Mouse (Mus musculus): ENCODE data around the gene Gm47959.

Gene Gm47959

GRCm38 (mm10) chr1:83034509-83034908, 34.2 kb downstream of the Gm47959 start:
- DNase-seq: no peak

- no peak for DNase-seq
These were observed 36.7 kb downstream of the Gm47959 start for GRCm38 (mm10) chr1:83036892-83037667.

GRCm38 (mm10) chr1:83038109-83038672, 37.8 kb downstream of the Gm47959 start, which contains the start of gene Slc19a3:
Gene Slc19a3 (minus strand): TSS chr1:83038448.
- peak; percentile 61 to 71 for DNase-seq

- no peak for DNase-seq
These were observed 38.7 kb downstream of the Gm47959 start for GRCm38 (mm10) chr1:83039080-83039479.

- DNase-seq: no peak
These were observed 42.0 kb downstream of the Gm47959 start, which contains the start of gene Krtap28-10 for GRCm38 (mm10) chr1:83042380-83042779. Gene Krtap28-10 (minus strand): TSS chr1:83042480.

- DNase-seq: no peak
These were observed 44.6 kb downstream of the Gm47959 start, which contains the start of gene Gm47969 for GRCm38 (mm10) chr1:83044882-83045427. Gene Gm47969 (plus strand): TSS chr1:83044932.

Measured in kidney, postnatal 25 days (tissue).